Mouse (Mus musculus) lung, postnatal 0 days (tissue): Measurements from ENCODE around the gene Sh3glb1. TPM values are rescaled to one million over a fixed set of nuclear protein-coding genes. Genes with fewer than 3 reads are reported as not detected.
A peak's percentile ranks its signal among the peaks of the same experiment; 100 is the strongest.

Source experiments
- ATAC-seq: fragments of 200-750 bp; cut with Nextera tagmentation; 2 replicates; pipeline ENCODE4 v1.8.0; 2017; ENCODE audit warnings: moderate library complexity
- DNase-seq: peaks from one replicate; pipeline ENCODE4 v3.0.0-alpha.2; 2016; ENCODE audit warnings: low spot score
- H3K27ac ChIP-seq: fragments of 300-500 bp; sonication (generic); 2 replicates; pipeline ENCODE4 v1.5.1; 2014; ENCODE audit warnings: antibody characterized with exemption, mild to moderate bottlenecking, low read length, mixed read lengths
- H3K27me3 ChIP-seq: fragments of 300-500 bp; sonication (generic); replicated peaks from 2 replicates; pipeline ENCODE4 v1.6.1; 2014; ENCODE audit warnings: low read length, mixed read lengths; ENCODE audit not compliant: insufficient read depth
- H3K36me3 ChIP-seq: fragments of 300-500 bp; sonication (generic); 2 replicates; pipeline ENCODE4 v1.6.1; 2014; ENCODE audit warnings: low read length, mixed read lengths; ENCODE audit not compliant: insufficient read depth
- H3K4me1 ChIP-seq: fragments of 300-500 bp; sonication (generic); 2 replicates; pipeline ENCODE4 v1.6.1; 2014; ENCODE audit warnings: antibody characterized with exemption, low read depth, low read length, mixed read lengths; ENCODE audit not compliant: insufficient read depth
- H3K4me2 ChIP-seq: fragments of 300-500 bp; sonication (generic); replicated peaks from 2 replicates; pipeline ENCODE4 v1.6.1; 2014; ENCODE audit warnings: low read depth, mild to moderate bottlenecking, low read length, moderate library complexity, mixed read lengths
- H3K4me3 ChIP-seq: fragments of 300-500 bp; sonication (generic); 2 replicates; pipeline ENCODE4 v1.5.1; 2014; ENCODE audit warnings: low read depth, low read length
- H3K9ac ChIP-seq: fragments of 300-500 bp; sonication (generic); replicated peaks from 2 replicates; pipeline ENCODE4 v1.6.1; 2014; ENCODE audit warnings: low read depth, mild to moderate bottlenecking
- H3K9me3 ChIP-seq: fragments of 300-500 bp; sonication (generic); 2 replicates; pipeline ENCODE4 v1.6.1; 2016; ENCODE audit warnings: low read length, mixed read lengths
- CTCF ChIP-seq: IDR thresholded peaks from 2 replicates; pipeline ENCODE4 v1.5.1; 2016; ENCODE audit warnings: antibody characterized with exemption, mild to moderate bottlenecking
- EP300 ChIP-seq: IDR thresholded peaks from 2 replicates; pipeline ENCODE4 v1.6.1; 2016; ENCODE audit warnings: antibody characterized with exemption, mild to moderate bottlenecking, control low read depth
- WGBS: fragments of 180-500 bp; shearing (Covaris S2); extraction: QIAGEN DNeasy Blood & Tissue Kit; methylation state at CpG from one replicate; pipeline ENCODE4 v1.1.7; 2014; 5-methylcytosine and 5-hydroxymethylcytosine counted together
- polyA plus RNA-seq: library from polyadenylated mRNA; unstranded; fragments of >200 nt; fragmentation: Nextera tagmentation; extraction: Ambion mirVana; gene quantifications from 2 replicates; pipeline ENCODE4 v1.2.1, GENCODE M21; 2015

Sh3glb1 gene
- polyA plus RNA-seq, 1 experiment from 2014 or later: 173 TPM

DNA sequence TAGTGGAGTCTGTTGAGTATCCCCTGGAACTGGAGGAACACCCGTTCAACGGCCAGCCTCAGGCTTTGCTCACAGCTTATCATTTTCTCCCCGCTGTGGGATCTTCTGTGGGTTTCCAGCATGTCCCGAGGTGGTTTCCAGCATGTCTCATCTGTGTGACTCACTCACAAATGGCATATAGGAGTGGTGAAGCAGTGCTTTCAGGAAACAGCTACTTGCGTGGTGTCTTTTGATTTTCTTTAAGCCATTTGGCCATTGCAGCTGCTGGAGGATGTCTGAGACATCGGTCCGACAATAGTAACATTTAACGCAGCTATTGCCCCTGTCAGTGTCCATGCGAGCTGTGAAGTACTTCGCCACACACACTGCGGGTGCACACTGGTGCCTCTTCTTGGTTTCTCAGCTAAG lies 50.7 kb downstream of the Sh3glb1 start:
- H3K4me1 ChIP-seq: no peaks in the 10 kb centered on the region; the same call in 1 of the 2 replicates
- H3K9me3 ChIP-seq: no peaks in the 10 kb centered on the region
- no peak overlapping the region for H3K4me3 ChIP-seq
- H3K9ac ChIP-seq: no peak overlapping the region
- no peak overlapping the region for H3K27ac ChIP-seq
- WGBS: 81% methylated on average over 11 of the region's 11 CpGs
- H3K36me3 ChIP-seq: no peaks in the 10 kb centered on the region
- H3K4me2 ChIP-seq: no peak overlapping the region
- ATAC-seq: no peak
- TF ChIP-seq CTCF: no peak
- TF ChIP-seq EP300: no peak
- no peak for DNase-seq
- no peaks in the 10 kb centered on the region for H3K27me3 ChIP-seq

DNA sequence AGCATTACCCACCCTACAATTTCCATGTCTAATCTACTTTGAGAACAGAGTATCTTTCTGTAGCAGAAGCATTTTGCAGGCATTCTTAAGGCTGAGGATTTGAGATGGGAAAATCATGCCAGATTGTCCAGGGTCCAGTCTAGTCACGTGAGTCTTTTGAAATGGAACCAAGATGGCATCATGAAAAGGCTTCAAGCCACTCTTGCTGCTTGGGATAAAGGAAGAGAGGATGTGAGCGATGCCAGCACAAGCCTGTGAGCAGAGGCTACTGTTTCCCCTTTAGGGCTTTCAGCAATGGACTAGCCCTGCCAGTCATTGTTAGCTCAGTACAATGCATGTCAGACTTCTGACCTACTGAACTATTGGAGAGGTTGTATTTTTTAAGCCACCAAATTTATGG lies 51.2 kb downstream of the Sh3glb1 start:
- no peaks in the 10 kb centered on the region for H3K27me3 ChIP-seq
- no peaks in the 10 kb centered on the region for H3K36me3 ChIP-seq
- 74% methylated on average over 2 of the region's 2 CpGs for WGBS
- H3K4me3 ChIP-seq: no peak overlapping the region
- no peak overlapping the region for H3K9ac ChIP-seq
- no peak overlapping the region for H3K4me2 ChIP-seq
- H3K27ac ChIP-seq: no peak overlapping the region
- no peak for TF ChIP-seq CTCF
- TF ChIP-seq EP300: no peak
- H3K4me1 ChIP-seq: no peaks in the 10 kb centered on the region; the same call in 1 of the 2 replicates
- DNase-seq (no peak), ATAC-seq (no peak)
- no peaks in the 10 kb centered on the region for H3K9me3 ChIP-seq

DNA sequence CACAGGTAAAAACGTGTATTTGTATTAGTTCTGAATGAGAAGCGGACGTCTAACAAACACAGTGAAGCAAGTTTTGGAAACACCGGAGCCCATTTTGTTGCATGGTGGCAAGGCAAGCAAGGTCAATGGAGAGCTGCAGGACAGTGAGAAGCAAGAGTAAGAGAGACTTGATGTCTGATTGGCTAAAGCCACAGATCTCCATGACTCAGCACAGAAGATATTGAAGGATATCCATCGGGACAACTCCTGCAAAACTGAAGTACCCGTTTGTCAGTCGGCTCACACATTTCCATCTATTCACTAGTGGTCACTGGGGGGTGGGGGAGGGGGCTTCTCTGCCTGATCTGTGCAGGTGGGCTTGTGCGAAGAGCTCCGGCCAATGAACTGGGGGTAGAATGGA lies 52.1 kb downstream of the Sh3glb1 start:
- 84% methylated on average over 9 of the region's 9 CpGs for WGBS
- TF ChIP-seq CTCF: no peak
- TF ChIP-seq EP300: no peak
- no peak for ATAC-seq
- Histone ChIP-seq H3K9ac (no peak overlapping the region), H3K36me3 (no peaks in the 10 kb centered on the region), H3K9me3 (no peaks in the 10 kb centered on the region), H3K4me3 (no peak overlapping the region), H3K4me1 (no peaks in the 10 kb centered on the region; the same call in 1 of the 2 replicates), H3K27ac (no peak overlapping the region), H3K27me3 (no peaks in the 10 kb centered on the region), H3K4me2 (no peak overlapping the region)
- no peak for DNase-seq

DNA sequence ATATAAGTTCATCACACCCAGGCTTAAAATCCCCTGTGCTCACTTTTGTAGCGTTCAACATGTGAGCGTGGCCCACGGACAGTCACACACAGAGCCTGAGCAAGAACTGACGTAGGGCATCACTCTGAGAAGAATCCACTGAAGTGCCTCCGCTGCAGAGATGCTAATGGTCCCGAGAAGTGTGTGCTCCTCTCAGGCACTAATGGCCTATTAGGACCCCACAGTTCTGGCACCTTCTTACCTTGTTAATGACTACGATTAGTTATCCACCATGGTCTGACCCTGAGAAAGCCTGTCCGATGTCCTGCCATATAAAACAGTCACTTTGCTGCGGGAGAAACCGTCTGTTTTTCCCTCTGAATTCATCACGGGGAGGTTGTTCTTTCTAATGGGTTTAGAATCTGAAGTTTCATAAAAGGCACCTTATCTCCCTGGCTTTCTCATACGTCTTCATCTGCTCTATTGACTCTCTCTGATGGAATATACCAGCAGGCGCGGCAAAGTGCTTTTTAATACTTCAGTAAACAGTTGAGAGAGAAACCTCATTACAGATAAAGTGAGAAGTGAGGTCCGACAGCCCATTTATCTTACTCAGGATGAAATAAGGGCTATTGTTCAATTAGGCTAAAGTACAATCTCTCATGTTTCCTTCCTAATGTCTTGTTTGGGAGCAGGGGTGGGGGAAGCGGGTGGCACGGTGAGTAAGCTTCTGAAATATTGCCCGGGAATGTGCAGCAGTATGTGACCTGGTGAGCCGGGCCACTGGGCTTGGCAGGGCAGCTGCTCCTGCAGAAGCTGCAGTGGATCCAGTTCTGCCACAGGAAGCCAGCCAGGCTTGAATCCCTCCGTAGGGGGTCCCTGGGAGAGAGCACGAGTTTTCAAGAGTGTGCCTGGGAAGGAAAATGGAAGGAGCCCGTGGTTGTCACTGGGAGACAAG lies 55.5 kb downstream of the Sh3glb1 start:
- H3K27me3 ChIP-seq: no peaks in the 10 kb centered on the region
- no peak overlapping the region for H3K27ac ChIP-seq
- WGBS: 21% methylated on average over 22 of the region's 22 CpGs
- no peak overlapping the region for H3K4me3 ChIP-seq
- H3K9me3 ChIP-seq: no peaks in the 10 kb centered on the region
- no peaks in the 10 kb centered on the region for H3K36me3 ChIP-seq
- TF ChIP-seq CTCF (no peak), EP300 (no peak)
- peak overlapping the region; percentile 22 for H3K4me2 ChIP-seq
- no peak overlapping the region for H3K9ac ChIP-seq
- no peaks in the 10 kb centered on the region; the same call in 1 of the 2 replicates for H3K4me1 ChIP-seq
- DNase-seq (peak; percentile 55), ATAC-seq (peak; percentile 59)

DNA sequence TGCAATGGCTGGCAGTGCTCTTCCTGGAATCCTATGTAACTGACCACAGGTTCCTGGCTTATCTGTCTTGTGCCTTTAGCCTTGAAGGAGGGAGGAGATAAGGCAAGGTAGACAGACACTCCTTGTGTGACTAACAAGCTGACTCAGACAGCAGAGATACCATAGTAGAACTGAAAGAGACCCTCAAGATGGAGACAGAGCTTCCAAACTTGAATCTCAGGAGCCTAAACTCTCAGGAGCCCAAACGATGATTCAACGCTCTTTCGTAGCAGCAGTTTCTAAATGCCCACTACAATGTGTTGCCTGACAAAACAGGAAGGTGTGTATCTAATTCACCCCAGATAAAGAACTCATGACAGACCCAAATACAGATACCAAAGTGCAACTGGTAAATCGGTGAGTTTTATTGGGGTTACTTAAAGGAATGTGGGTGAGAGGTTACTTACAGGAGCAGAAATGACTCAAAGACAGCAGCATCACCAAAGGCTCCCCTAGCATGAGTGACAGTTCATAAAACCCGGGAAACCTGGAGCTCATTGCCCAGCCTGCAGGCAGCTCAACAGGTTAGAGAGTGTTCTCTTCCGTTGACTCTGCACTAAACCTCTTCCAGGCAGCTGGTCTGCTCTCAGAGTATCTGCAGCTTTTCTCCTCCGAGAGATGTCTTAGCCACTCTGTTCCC lies 56.6 kb downstream of the Sh3glb1 start:
- no peaks in the 10 kb centered on the region; the same call in 1 of the 2 replicates for H3K4me1 ChIP-seq
- no peaks in the 10 kb centered on the region for H3K9me3 ChIP-seq
- no peak overlapping the region for H3K4me2 ChIP-seq
- H3K27me3 ChIP-seq: no peaks in the 10 kb centered on the region
- 93% methylated on average over 7 of the region's 7 CpGs for WGBS
- no peak overlapping the region for H3K9ac ChIP-seq
- H3K36me3 ChIP-seq: no peaks in the 10 kb centered on the region
- no peak for ATAC-seq
- H3K27ac ChIP-seq: no peak overlapping the region
- TF ChIP-seq CTCF (no peak), EP300 (no peak)
- H3K4me3 ChIP-seq: no peak overlapping the region
- no peak for DNase-seq

- H3K4me2 ChIP-seq: no peak overlapping the region
- no peaks in the 10 kb centered on the region for H3K27me3 ChIP-seq
- no peak overlapping the region for H3K9ac ChIP-seq
- TF ChIP-seq CTCF: no peak
- TF ChIP-seq EP300: no peak
- no peaks in the 10 kb centered on the region for H3K9me3 ChIP-seq
- ATAC-seq (no peak), DNase-seq (no peak)
- no peaks in the 10 kb centered on the region; the same call in 1 of the 2 replicates for H3K4me1 ChIP-seq
- H3K36me3 ChIP-seq: no peaks in the 10 kb centered on the region
- H3K4me3 ChIP-seq: no peak overlapping the region
- no peak overlapping the region for H3K27ac ChIP-seq
- 66% methylated on average over 8 of the region's 8 CpGs for WGBS
These were observed 57.8 kb downstream of the Sh3glb1 start for GRCm38 (mm10) chr3:144662215-144662852.
